Mouse (Mus musculus) cortical plate, adult 2 months (tissue): Measurements from ENCODE around the gene Arhgap23. TPM values are rescaled to one million over a fixed set of nuclear protein-coding genes. Genes with fewer than 3 reads are reported as not detected.

Experiments used
- H3K27ac ChIP-seq: fragments of 200-500 bp; 2 replicates; pipeline ENCODE4 v1.5.1; 2012; ENCODE audit warnings: low read length, control low read depth, inconsistent platforms; ENCODE audit not compliant: insufficient read depth
- H3K4me1 ChIP-seq: fragments of 200-500 bp; 2 replicates; pipeline ENCODE4 v1.6.1; 2011; ENCODE audit warnings: low read length; ENCODE audit not compliant: control insufficient read depth, insufficient read depth
- H3K4me3 ChIP-seq: fragments of 200-500 bp; 2 replicates; pipeline ENCODE4 v1.5.1; 2011; ENCODE audit warnings: mild to moderate bottlenecking, low read length, control low read depth; ENCODE audit not compliant: insufficient read depth
- CTCF ChIP-seq: fragments of 200-500 bp; IDR thresholded peaks from 2 replicates; pipeline ENCODE4 v1.5.1; 2011; ENCODE audit warnings: mild to moderate bottlenecking, control low read depth, low read length; ENCODE audit not compliant: insufficient read depth; ENCODE audit errors: extremely low read depth
- POLR2A ChIP-seq: fragments of 200-500 bp; IDR thresholded peaks from 2 replicates; pipeline ENCODE4 v1.6.1; 2011; ENCODE audit warnings: mild to moderate bottlenecking, low read length, control low read depth; ENCODE audit not compliant: insufficient read depth; ENCODE audit errors: extremely low read depth
- polyA plus RNA-seq: library from polyadenylated mRNA; depleted of rRNA; stranded (reverse); fragments of >200 nt; gene quantifications from 2 replicates; pipeline ENCODE4 v1.2.3, GENCODE M21; 2012

The Arhgap23 gene
- polyA plus RNA-seq, 1 experiment = 71.5 TPM

DNA sequence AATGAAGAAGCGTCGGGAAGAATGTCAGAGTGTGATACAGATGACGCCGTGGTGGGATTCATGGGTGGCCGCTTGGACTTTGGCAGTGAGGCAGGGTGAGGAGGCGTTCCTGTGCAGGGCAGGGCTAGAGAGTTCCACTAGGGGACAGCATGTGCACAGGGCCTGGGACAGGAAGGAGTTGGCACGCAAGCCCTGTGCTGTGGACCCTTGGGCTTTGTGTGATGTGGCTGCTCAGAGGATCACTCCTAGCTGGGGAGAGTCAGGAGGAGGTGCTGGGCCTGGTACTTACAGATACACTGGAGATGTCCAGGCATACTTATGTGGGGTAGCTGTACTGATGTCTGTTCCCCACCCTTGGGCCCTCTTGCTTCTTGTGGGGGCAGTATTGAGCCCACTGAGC lies 54.5 kb downstream of the Arhgap23 start:
- Histone ChIP-seq H3K27ac (no peak overlapping the region), H3K4me3 (no peak overlapping the region), H3K4me1 (no peaks in the 10 kb centered on the region)
- no peak for TF ChIP-seq POLR2A
- no peak for TF ChIP-seq CTCF

DNA sequence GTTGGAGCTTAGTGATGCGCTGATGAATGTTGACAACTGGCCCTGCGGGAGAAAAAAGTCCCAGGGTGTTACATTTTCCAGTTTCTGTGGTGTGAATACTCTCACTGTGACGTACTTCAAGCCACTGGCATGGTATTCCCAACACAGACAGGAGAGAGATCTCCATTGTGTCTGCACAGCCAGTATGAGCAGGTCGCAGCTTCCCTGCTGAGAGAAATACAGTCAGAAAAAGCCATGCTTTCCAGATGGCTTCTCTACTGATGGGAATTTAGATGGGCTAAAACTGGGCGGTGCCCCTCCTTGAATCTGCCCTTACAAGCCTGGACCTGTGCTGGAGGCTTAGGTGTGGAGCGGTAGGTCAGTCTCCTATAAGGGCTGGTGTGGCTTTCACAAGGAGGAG lies 55.9 kb downstream of the Arhgap23 start:
- Histone ChIP-seq H3K4me1 (no peaks in the 10 kb centered on the region), H3K4me3 (no peak overlapping the region), H3K27ac (no peak overlapping the region)
- TF ChIP-seq POLR2A (no peak), CTCF (no peak)

DNA sequence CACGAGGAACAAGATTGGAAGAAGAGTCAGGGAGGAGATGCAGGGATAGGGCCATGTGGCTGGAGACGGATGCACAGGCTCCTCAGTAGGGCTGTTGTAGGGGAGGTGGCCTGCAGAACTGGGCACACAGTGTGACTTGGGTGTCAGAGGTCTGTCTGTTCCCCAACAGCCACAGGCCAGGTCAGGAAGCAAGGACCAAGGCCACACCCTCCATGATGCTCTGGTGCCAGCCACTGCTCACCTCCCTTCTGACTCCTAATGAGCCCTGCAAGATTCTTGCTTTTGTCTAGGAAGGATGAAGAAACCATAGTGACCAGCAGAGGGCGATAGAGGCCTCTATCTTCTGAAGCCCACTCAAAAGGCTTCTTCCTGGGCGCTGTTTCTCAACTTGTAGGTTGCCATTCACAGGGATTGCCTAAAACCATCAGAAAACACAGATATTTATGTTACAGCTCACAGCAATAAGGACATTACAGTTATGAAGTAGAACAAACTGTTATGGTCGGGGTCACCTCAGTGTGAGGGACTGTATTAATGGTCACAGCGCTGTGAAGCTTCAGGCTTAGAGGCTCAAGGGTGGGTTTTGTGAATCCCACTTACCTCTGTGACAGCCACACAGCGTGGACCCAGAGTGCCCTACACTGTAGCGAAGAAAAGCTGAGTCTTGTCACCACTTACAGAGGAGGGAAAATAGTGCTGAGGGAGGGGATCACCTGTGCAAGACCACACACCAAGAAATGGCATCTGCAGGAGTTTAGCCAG lies 61.2 kb downstream of the Arhgap23 start:
- TF ChIP-seq CTCF (peak; percentile 63), POLR2A (no peak)
- H3K4me3 ChIP-seq = no peak overlapping the region
- H3K27ac ChIP-seq = no peak overlapping the region
- H3K4me1 ChIP-seq = no peaks in the 10 kb centered on the region; the same call in 1 of the 2 replicates

DNA sequence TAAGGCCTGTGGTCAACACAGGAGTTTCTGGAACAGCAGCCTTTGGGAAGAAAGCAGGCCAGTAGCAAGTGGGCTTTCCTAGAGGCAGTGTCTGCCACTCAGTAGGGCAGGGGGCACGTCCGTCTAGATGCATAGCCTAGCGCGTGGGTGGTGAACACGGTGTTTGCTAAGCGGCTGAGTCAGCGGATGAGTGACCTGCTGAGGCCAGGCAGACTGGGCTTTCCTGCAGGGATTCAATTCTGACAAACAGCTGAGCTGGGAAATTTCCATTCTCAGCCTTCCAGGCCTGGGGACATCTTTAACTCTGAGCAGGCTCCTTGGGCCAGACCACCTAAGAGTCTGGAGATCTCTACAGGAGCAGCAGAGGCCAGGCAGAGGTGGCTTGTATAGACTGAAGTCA lies 62.1 kb downstream of the Arhgap23 start:
- H3K4me3 ChIP-seq = no peak overlapping the region
- H3K27ac ChIP-seq = no peak overlapping the region
- TF ChIP-seq CTCF (no peak), POLR2A (no peak)
- H3K4me1 ChIP-seq = peaks cover 1% of the 10 kb centered on the region; the same call in 1 of the 2 replicates

DNA sequence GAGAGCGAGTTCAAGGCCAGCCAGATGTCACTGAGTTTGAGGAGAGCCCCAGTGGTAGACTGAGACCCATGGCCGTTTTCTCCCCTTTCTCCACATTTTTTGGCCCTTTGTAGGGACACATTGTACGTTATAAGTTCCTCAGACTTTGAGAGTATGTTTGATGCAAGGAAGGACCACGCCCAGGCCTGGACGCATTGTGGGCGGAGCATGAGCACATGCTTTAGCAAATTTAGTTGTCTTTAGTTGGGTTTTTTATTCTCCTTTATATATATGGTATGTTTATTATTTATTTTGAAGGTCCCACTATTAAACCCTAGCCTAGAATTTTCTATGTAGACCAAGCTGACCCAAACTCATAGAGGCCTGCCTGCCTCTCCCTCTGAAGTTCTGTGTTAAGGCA lies 63.0 kb downstream of the Arhgap23 start:
- H3K27ac ChIP-seq = no peak overlapping the region

DNA sequence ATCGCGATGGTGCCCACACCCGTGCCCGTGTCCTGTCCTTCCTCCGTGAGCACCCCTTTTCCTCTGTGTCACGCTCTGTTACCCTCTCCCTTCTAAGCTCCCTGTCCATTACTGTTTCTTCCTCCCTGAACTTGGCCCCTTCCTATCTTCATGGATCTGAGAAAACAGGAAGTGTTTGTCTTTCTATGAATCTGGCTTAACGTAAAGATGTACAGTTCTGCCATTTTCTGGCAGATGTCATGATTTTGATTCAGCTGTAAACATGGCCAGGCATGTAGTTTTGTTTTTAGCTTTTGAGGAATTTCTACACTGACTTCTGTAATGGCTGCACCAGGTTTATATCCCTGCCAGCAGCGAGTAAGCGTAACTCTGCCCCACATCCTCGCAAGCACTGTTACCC lies 63.8 kb downstream of the Arhgap23 start:
- Histone ChIP-seq H3K4me1 (peaks cover 1% of the 10 kb centered on the region; the same call in 1 of the 2 replicates), H3K27ac (no peak overlapping the region), H3K4me3 (no peak overlapping the region)
- TF ChIP-seq POLR2A = no peak
- TF ChIP-seq CTCF = no peak

More for the DNA sequence above, 63.0 kb downstream of the Arhgap23 start:
- TF ChIP-seq CTCF (no peak), POLR2A (no peak)
- no peak overlapping the region for H3K4me3 ChIP-seq
- H3K4me1 ChIP-seq = peaks cover 1% of the 10 kb centered on the region; the same call in 1 of the 2 replicates

DNA sequence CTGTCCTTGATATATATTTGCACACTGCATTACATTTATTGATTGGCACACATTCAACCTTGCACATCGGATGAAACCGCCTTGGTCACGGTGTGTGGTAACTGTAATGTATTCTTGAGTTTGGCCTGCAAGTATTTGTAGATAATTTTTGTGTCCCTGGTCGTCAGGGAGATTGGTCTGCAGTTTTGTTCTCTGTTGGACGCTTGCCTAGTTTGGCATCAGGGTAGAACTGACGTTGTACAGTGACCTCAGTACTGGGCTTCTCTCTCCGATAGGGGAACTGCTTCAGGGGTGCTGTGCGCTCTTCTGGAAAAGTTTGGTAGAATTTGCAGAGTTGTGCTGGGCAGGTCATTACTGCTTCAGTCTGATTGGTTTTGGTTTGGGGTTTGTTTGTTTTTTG lies 64.5 kb downstream of the Arhgap23 start:
- Histone ChIP-seq H3K4me3 (no peak overlapping the region), H3K4me1 (peaks cover 1% of the 10 kb centered on the region; the same call in 1 of the 2 replicates), H3K27ac (no peak overlapping the region)
- TF ChIP-seq CTCF (no peak), POLR2A (no peak)

DNA sequence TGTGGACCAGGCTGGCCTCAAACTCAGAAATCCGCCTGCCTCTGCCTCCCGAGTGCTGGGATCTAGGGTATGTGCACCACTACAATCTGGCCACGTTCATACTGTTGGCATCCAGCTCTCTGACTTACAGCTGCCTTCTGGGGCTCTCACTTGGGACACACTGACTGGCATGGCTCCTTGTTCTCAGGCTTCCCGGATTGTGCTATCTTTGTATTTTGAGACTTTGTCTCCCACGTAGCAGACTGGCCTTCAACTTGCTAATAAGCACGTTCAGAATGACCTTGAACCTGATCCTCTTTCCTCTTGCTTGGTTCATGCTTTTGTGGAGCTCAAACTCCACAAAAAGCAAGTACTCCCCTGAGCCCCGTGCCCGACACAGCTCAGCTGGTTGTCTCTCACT lies 70.3 kb downstream of the Arhgap23 start:
- Histone ChIP-seq H3K4me1 (peaks cover 1% of the 10 kb centered on the region; the same call in 1 of the 2 replicates), H3K4me3 (no peak overlapping the region), H3K27ac (no peak overlapping the region)
- TF ChIP-seq POLR2A (no peak), CTCF (no peak)

DNA sequence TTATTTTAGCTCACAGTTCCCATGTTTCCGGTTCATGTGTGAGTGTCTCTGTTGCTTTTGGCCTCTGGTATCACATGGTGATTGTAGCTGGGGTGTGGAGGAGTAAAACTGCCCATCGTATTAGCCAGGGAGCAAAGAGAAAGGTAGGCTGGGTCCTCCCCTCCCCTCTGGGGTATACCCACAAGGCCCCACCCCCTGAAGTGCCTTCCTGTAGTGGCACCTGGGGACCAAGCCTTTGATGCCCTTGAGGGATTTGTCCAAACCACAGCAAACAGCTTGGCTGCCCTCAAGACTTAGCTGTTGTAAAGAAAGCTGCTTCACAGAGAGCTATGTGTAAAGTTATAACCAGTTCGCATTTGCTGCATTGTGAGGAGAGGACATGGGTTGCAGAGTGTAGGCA lies 72.3 kb downstream of the Arhgap23 start:
- TF ChIP-seq CTCF (no peak), POLR2A (no peak)
- Histone ChIP-seq H3K27ac (no peak overlapping the region), H3K4me3 (no peak overlapping the region), H3K4me1 (no peaks in the 10 kb centered on the region)

DNA sequence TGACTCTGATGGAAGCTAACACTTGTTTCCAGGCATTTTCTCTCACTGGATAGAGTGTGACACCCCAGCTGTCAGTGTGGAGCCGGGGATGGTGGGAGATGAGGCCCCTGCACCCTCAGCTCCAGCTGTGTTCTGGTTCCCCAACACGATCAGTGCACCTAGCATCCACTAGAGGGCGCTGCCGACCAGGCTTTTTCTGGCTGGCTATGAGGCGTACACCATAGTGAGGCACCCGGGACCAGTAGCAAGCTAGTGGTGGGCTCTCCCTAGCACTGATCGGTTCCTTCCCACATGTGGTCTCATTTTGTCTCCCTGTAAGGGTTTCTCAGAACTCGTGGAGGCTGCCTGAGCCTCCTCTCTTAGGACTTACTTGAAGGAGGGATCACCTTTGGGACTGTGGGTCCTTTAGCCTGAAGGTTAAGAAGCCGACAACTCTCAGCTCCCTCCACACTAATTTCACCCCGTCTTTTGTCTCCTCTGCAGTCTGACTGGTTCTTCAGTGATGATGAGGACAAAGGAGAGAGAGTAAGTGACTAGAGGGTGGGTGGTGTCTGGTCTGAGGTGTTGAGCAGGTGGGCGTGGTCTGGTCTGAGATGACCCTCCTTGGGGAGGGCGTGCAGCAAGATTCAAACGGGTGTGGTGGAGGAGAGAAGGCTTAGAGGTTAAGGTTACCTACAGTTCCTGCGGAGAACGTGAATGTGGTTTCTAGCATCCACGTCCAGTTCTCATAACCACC lies 74.4 kb downstream of the Arhgap23 start:
- TF ChIP-seq CTCF (peak; percentile 90), POLR2A (no peak)
- Histone ChIP-seq H3K4me1 (no peaks in the 10 kb centered on the region), H3K27ac (no peak overlapping the region), H3K4me3 (no peak overlapping the region)
